Mouse (Mus musculus) embryonic fibroblast, embryonic 13.5 days (primary cell): Measurements from ENCODE around the gene Gm49380.

Experiments
- CTCF ChIP-seq: IDR thresholded peaks from 2 replicates; pipeline ENCODE4 v1.5.1; 2011; ENCODE audit warnings: mild to moderate bottlenecking, control low read depth, low read length, moderate library complexity, borderline replicate concordance; ENCODE audit not compliant: insufficient read depth
- POLR2A ChIP-seq: IDR thresholded peaks from 2 replicates; pipeline ENCODE4 v1.6.1; 2011; ENCODE audit warnings: low read depth, mild to moderate bottlenecking, control low read depth, low read length, moderate library complexity

DNA sequence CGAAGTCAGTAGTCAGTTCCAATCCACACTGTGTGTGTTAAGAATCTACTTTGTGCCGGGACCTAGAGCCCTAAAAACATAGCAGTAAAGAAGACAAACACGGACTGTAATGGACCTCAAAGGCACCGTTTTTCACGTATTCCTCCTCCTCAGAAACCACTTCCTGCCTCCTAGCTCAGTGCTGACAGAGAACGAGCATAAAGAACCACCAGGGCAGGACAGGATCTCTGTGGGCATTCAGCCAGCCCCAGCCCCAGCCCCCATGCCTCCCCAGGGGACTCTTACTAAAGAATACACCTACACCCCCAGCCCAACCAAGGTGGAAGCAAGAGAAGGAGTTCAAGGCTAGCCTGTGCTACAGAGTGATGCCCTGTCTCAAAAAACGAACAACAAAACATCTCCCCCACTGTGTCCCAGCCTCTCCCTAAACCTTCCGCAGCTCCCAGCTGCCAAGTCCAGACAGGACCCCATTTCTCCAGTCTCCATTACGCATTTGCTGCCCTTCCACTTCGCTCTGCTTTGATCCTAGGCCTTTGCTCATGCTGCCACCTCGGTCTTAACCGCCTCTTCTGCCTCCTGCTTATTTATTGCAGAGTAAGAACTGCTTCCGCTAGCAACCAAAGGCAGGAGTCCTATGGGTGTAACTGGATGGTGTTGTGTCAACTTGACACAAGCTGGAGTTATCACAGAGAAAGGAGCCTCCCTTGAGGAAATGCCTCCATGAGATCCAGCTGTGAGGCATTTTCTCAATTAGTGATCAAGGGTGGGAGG lies 79.2 kb downstream of the Gm49380 start:
- no peak for TF ChIP-seq CTCF
- no peak for TF ChIP-seq POLR2A
